Mouse (Mus musculus) thymus, adult 2 months (tissue): ENCODE results near the gene Rdh7.

Experiments used
- CTCF ChIP-seq: fragments of 200-500 bp; IDR thresholded peaks from 2 replicates; pipeline ENCODE4 v1.5.1; 2012; ENCODE audit warnings: mild to moderate bottlenecking, control low read depth, low read length, moderate library complexity, borderline replicate concordance; ENCODE audit not compliant: control insufficient read depth, poor library complexity, insufficient read depth; ENCODE audit errors: extremely low read depth
- POLR2A ChIP-seq: fragments of 200-500 bp; IDR thresholded peaks from 2 replicates; pipeline ENCODE4 v1.6.1; 2012; ENCODE audit warnings: mild to moderate bottlenecking, low read length, control low read depth, moderate library complexity; ENCODE audit not compliant: control insufficient read depth, poor library complexity, insufficient read depth; ENCODE audit errors: extremely low read depth

- no peak for TF ChIP-seq CTCF
- TF ChIP-seq POLR2A, result no peak
Measured at GRCm38 (mm10) chr10:127886551-127886950, 2.1 kb downstream of the Rdh7 start.
